Mouse (Mus musculus): ENCODE measurements around the gene Ankrd28. TPM values are rescaled to one million over a fixed set of nuclear protein-coding genes. Genes with fewer than 3 reads are reported as not detected.

Ankrd28 gene
- polyA plus RNA-seq, 2 experiments: 11.7 to 17.2 TPM

GRCm38 (mm10) chr14:31803791-31804190 is 26.7 kb downstream of the Ankrd28 start:
- no peak overlapping the region for H3K4me3 ChIP-seq (replicated peaks; ENCODE audit: low read length)
- DNase-seq (ENCODE audit: low spot score): no peak
- H3K27me3 ChIP-seq (ENCODE audit: control insufficient read depth, insufficient read depth, low read length): no peaks in the 10 kb centered on the region
- no peaks in the 10 kb centered on the region for H3K4me1 ChIP-seq (ENCODE audit: control insufficient read depth, insufficient read depth, low read length)
- no peak for ATAC-seq (ENCODE audit: low FRiP score, low read depth)
- H3K36me3 ChIP-seq (ENCODE audit: control insufficient read depth, insufficient read depth, low read length): no peaks in the 10 kb centered on the region
- no peak overlapping the region for H3K27ac ChIP-seq (replicated peaks; ENCODE audit: low read depth, low read length)
- TF ChIP-seq POLR2A (IDR thresholded peaks at IDR 0.05; ENCODE audit: borderline replicate concordance, extremely low read depth, insufficient read depth, insufficient read length): no peak
- no peak overlapping the region for H3K4me2 ChIP-seq (replicated peaks; ENCODE audit: low read depth, low read length, severe bottlenecking)
- H3K9ac ChIP-seq (ENCODE audit: low read depth, low read length, severe bottlenecking): no peak overlapping the region
- H3K9me3 ChIP-seq (ENCODE audit: control insufficient read depth, low read length): no peaks in the 10 kb centered on the region
- WGBS: 75% methylated on average over 2 of the region's 2 CpGs

GRCm38 (mm10) chr14:31800976-31801375 is 29.5 kb downstream of the Ankrd28 start:
- Histone ChIP-seq H3K4me1 (ENCODE audit: control insufficient read depth, insufficient read depth, low read length) (no peaks in the 10 kb centered on the region), H3K4me2 (replicated peaks; ENCODE audit: low read depth, low read length, severe bottlenecking) (no peak overlapping the region), H3K9me3 (ENCODE audit: control insufficient read depth, low read length) (no peaks in the 10 kb centered on the region), H3K36me3 (ENCODE audit: control insufficient read depth, insufficient read depth, low read length) (no peaks in the 10 kb centered on the region), H3K4me3 (replicated peaks; ENCODE audit: low read length) (no peak overlapping the region), H3K27me3 (ENCODE audit: control insufficient read depth, insufficient read depth, low read length) (no peaks in the 10 kb centered on the region), H3K27ac (replicated peaks; ENCODE audit: low read depth, low read length) (no peak overlapping the region), H3K9ac (ENCODE audit: low read depth, low read length, severe bottlenecking) (no peak overlapping the region)
- no peak for TF ChIP-seq POLR2A (IDR thresholded peaks at IDR 0.05; ENCODE audit: borderline replicate concordance, extremely low read depth, insufficient read depth, insufficient read length)
- 80% methylated on average over 7 of the region's 7 CpGs for WGBS
- DNase-seq (ENCODE audit: low spot score): no peak
- ATAC-seq (ENCODE audit: low FRiP score, low read depth): no peak

GRCm38 (mm10) chr14:31800446-31800845 is 30.0 kb downstream of the Ankrd28 start:
- no peak for ATAC-seq (ENCODE audit: low FRiP score, low read depth)
- Histone ChIP-seq H3K4me1 (ENCODE audit: control insufficient read depth, insufficient read depth, low read length) (no peaks in the 10 kb centered on the region), H3K9me3 (ENCODE audit: control insufficient read depth, low read length) (no peaks in the 10 kb centered on the region), H3K27me3 (ENCODE audit: control insufficient read depth, insufficient read depth, low read length) (no peaks in the 10 kb centered on the region), H3K4me3 (replicated peaks; ENCODE audit: low read length) (no peak overlapping the region), H3K4me2 (replicated peaks; ENCODE audit: low read depth, low read length, severe bottlenecking) (no peak overlapping the region), H3K9ac (ENCODE audit: low read depth, low read length, severe bottlenecking) (no peak overlapping the region), H3K36me3 (ENCODE audit: control insufficient read depth, insufficient read depth, low read length) (no peaks in the 10 kb centered on the region), H3K27ac (replicated peaks; ENCODE audit: low read depth, low read length) (no peak overlapping the region)
- TF ChIP-seq POLR2A (IDR thresholded peaks at IDR 0.05; ENCODE audit: borderline replicate concordance, extremely low read depth, insufficient read depth, insufficient read length): no peak
- WGBS: 54% methylated on average over 5 of the region's 5 CpGs
- no peak for DNase-seq (ENCODE audit: low spot score)

- no peaks in the 10 kb centered on the region for H3K27me3 ChIP-seq (ENCODE audit: control insufficient read depth, insufficient read depth, low read length)
- no peaks in the 10 kb centered on the region for H3K9me3 ChIP-seq (ENCODE audit: control insufficient read depth, low read length)
- TF ChIP-seq POLR2A (IDR thresholded peaks at IDR 0.05; ENCODE audit: borderline replicate concordance, extremely low read depth, insufficient read depth, insufficient read length): no peak
- H3K4me3 ChIP-seq (replicated peaks; ENCODE audit: low read length): no peak overlapping the region
- no peaks in the 10 kb centered on the region for H3K36me3 ChIP-seq (ENCODE audit: control insufficient read depth, insufficient read depth, low read length)
- ATAC-seq (ENCODE audit: low FRiP score, low read depth): no peak
- no peak overlapping the region for H3K9ac ChIP-seq (ENCODE audit: low read depth, low read length, severe bottlenecking)
- 77% methylated on average over 10 of the region's 10 CpGs for WGBS
- no peaks in the 10 kb centered on the region; the same call in 1 of the 2 replicates for H3K4me1 ChIP-seq (ENCODE audit: control insufficient read depth, insufficient read depth, low read length)
- DNase-seq (ENCODE audit: low spot score): no peak
- no peak overlapping the region for H3K4me2 ChIP-seq (replicated peaks; ENCODE audit: low read depth, low read length, severe bottlenecking)
- no peak overlapping the region for H3K27ac ChIP-seq (replicated peaks; ENCODE audit: low read depth, low read length)
These were observed 31.5 kb downstream of the Ankrd28 start for GRCm38 (mm10) chr14:31798937-31799336.

GRCm38 (mm10) chr14:31795535-31795934 is 34.9 kb downstream of the Ankrd28 start:
- Histone ChIP-seq H3K36me3 (ENCODE audit: control insufficient read depth, insufficient read depth, low read length) (no peaks in the 10 kb centered on the region), H3K4me3 (replicated peaks; ENCODE audit: low read length) (no peak overlapping the region), H3K9ac (ENCODE audit: low read depth, low read length, severe bottlenecking) (no peak overlapping the region), H3K27ac (replicated peaks; ENCODE audit: low read depth, low read length) (no peak overlapping the region), H3K4me1 (ENCODE audit: control insufficient read depth, insufficient read depth, low read length) (peaks cover under 1% of the 10 kb centered on the region; the same call in 1 of the 2 replicates), H3K4me2 (replicated peaks; ENCODE audit: low read depth, low read length, severe bottlenecking) (no peak overlapping the region), H3K27me3 (ENCODE audit: control insufficient read depth, insufficient read depth, low read length) (no peaks in the 10 kb centered on the region), H3K9me3 (ENCODE audit: control insufficient read depth, low read length) (no peaks in the 10 kb centered on the region)
- ATAC-seq (ENCODE audit: low FRiP score, low read depth) (no peak), DNase-seq (ENCODE audit: low spot score) (no peak)
- no peak for TF ChIP-seq POLR2A (IDR thresholded peaks at IDR 0.05; ENCODE audit: borderline replicate concordance, extremely low read depth, insufficient read depth, insufficient read length)
- 57% methylated on average over 1 of the region's 1 CpGs for WGBS

- DNase-seq (ENCODE audit: low spot score) (no peak), ATAC-seq (ENCODE audit: low FRiP score, low read depth) (no peak)
- TF ChIP-seq POLR2A (IDR thresholded peaks at IDR 0.05; ENCODE audit: borderline replicate concordance, extremely low read depth, insufficient read depth, insufficient read length): no peak
- Histone ChIP-seq H3K27ac (replicated peaks; ENCODE audit: low read depth, low read length) (no peak overlapping the region), H3K27me3 (ENCODE audit: control insufficient read depth, insufficient read depth, low read length) (no peaks in the 10 kb centered on the region), H3K4me1 (ENCODE audit: control insufficient read depth, insufficient read depth, low read length) (peaks cover 3% of the 10 kb centered on the region; the same call in 1 of the 2 replicates), H3K9ac (ENCODE audit: low read depth, low read length, severe bottlenecking) (no peak overlapping the region), H3K4me3 (replicated peaks; ENCODE audit: low read length) (no peak overlapping the region), H3K4me2 (replicated peaks; ENCODE audit: low read depth, low read length, severe bottlenecking) (no peak overlapping the region), H3K36me3 (ENCODE audit: control insufficient read depth, insufficient read depth, low read length) (no peaks in the 10 kb centered on the region), H3K9me3 (ENCODE audit: control insufficient read depth, low read length) (no peaks in the 10 kb centered on the region)
- 41% methylated on average over 1 of the region's 1 CpGs for WGBS
These were observed 35.7 kb downstream of the Ankrd28 start for GRCm38 (mm10) chr14:31794776-31795126.

Data from limb, embryonic 14.5 days (tissue).